Mouse (Mus musculus) midbrain, embryonic 14.5 days (tissue): ENCODE measurements around the gene Vmn1r233. TPM values are rescaled to one million over a fixed set of nuclear protein-coding genes. Genes with fewer than 3 reads are reported as not detected.

Experiments
- ATAC-seq: fragments of 200-750 bp; cut with Nextera tagmentation; 2 replicates; pipeline ENCODE4 v1.8.0; 2017; ENCODE audit warnings: moderate number of reproducible peaks, moderate library complexity; ENCODE audit not compliant: low FRiP score, low TSS enrichment
- DNase-seq: peaks from one replicate; pipeline ENCODE4 v3.0.0-alpha.2; 2015
- H3K27ac ChIP-seq: fragments of 300-500 bp; sonication (generic); replicated peaks from 2 replicates; pipeline ENCODE4 v1.5.1; 2014; ENCODE audit warnings: mild to moderate bottlenecking, low read depth, low read length, moderate library complexity
- H3K27me3 ChIP-seq: fragments of 300-500 bp; sonication (generic); 2 replicates; pipeline ENCODE4 v1.6.1; 2014; ENCODE audit warnings: low read length, control low read depth, mixed read lengths; ENCODE audit not compliant: control insufficient read depth, insufficient read depth
- H3K36me3 ChIP-seq: fragments of 300-500 bp; sonication (generic); 2 replicates; pipeline ENCODE4 v1.6.1; 2014; ENCODE audit warnings: low read length, control low read depth; ENCODE audit not compliant: control insufficient read depth, insufficient read depth
- H3K4me1 ChIP-seq: fragments of 300-500 bp; sonication (generic); 2 replicates; pipeline ENCODE4 v1.6.1; 2014; ENCODE audit warnings: mild to moderate bottlenecking, antibody characterized with exemption, low read length, control low read depth; ENCODE audit not compliant: control insufficient read depth, insufficient read depth
- H3K4me2 ChIP-seq: fragments of 300-500 bp; sonication (generic); 2 replicates; pipeline ENCODE4 v1.6.1; 2014; ENCODE audit warnings: mild to moderate bottlenecking, low read length, moderate library complexity
- H3K4me3 ChIP-seq: fragments of 300-500 bp; sonication (generic); replicated peaks from 2 replicates; pipeline ENCODE4 v1.5.1; 2014; ENCODE audit warnings: low read depth, low read length
- H3K9ac ChIP-seq: fragments of 300-500 bp; sonication (generic); replicated peaks from 2 replicates; pipeline ENCODE4 v1.6.1; 2014; ENCODE audit warnings: mild to moderate bottlenecking, low read length, moderate library complexity
- H3K9me3 ChIP-seq: fragments of 300-500 bp; sonication (generic); 2 replicates; pipeline ENCODE4 v1.6.1; 2016; ENCODE audit warnings: low read length, control low read depth, mixed read lengths; ENCODE audit not compliant: control insufficient read depth
- WGBS: fragments of 180-500 bp; shearing (Covaris S2); extraction: QIAGEN DNeasy Blood & Tissue Kit; methylation state at CpG from one replicate; pipeline ENCODE4 v1.1.7; 2014; 5-methylcytosine and 5-hydroxymethylcytosine counted together
- polyA plus RNA-seq: library from polyadenylated mRNA; unstranded; fragments of >200 nt; fragmentation: Nextera tagmentation; extraction: Ambion mirVana; gene quantifications from 2 replicates; pipeline ENCODE4 v1.2.1, GENCODE M21; 2014

Vmn1r233 gene
- polyA plus RNA-seq = not detected in 2 replicates

GRCm38 (mm10) chr17:20996364-20996763, at the start of gene Vmn1r233:
Gene Vmn1r233 (minus strand): TSS chr17:20996464.
- H3K27ac ChIP-seq = no peak within 1 kb of the TSS
- ATAC-seq (no peak), DNase-seq (no peak)
- no peak within 1 kb of the TSS for H3K4me3 ChIP-seq
- no peaks in the 10 kb centered on the region for H3K36me3 ChIP-seq
- no peaks in the 10 kb centered on the region for H3K4me1 ChIP-seq
- H3K9me3 ChIP-seq = no peaks in the 10 kb centered on the region
- H3K4me2 ChIP-seq = no peak within 1 kb of the TSS
- no peaks in the 10 kb centered on the region for H3K27me3 ChIP-seq
- H3K9ac ChIP-seq = no peak within 1 kb of the TSS

DNA sequence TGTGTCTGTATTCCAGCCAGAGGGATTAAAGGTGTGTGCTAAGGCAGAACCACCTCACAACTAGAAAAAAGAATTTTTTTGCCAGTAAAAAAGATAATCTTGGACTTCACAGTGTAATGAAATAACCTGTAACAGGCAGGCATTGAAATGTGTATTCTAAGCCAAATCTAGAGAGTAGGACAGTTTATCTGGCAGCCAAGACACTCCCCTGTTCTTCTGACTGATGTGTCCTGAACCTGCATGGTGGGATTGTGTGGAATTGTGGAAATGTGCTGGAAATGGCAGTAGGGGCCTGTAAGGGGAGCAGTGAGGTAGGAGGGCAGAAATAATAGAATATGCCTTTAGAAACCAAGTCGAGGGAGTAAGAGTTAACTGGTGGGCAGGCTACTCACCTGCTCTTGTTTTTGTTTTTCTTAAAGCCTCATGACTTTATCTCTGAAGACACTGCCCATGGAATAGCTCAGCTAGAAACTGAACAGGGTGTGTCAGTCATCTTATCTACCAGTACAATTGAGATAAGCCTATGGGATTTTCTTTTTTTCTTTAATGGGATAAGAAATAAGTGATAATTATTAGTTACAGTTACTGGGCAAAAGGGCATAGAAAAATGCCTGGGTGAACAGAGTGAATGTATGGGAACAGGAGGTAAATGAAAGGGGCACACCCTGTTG, 22.3 kb upstream of the Vmn1r233 start:
- H3K9ac ChIP-seq = no peak overlapping the region
- WGBS = 88% methylated on average over 1 of the region's 1 CpGs
- H3K4me3 ChIP-seq = no peak overlapping the region
- no peak overlapping the region for H3K4me2 ChIP-seq
- H3K27ac ChIP-seq = no peak overlapping the region
- H3K36me3 ChIP-seq = peaks cover 71% of the 10 kb centered on the region
- H3K9me3 ChIP-seq = no peaks in the 10 kb centered on the region
- H3K4me1 ChIP-seq = no peaks in the 10 kb centered on the region
- no peaks in the 10 kb centered on the region for H3K27me3 ChIP-seq
- no peak for ATAC-seq
- DNase-seq = no peak

GRCm38 (mm10) chr17:21009726-21010125, 13.5 kb upstream of the Vmn1r233 start:
- ATAC-seq (no peak), DNase-seq (no peak)
- peak overlapping the region; percentile 84 for H3K4me3 ChIP-seq
- no peaks in the 10 kb centered on the region for H3K9me3 ChIP-seq
- H3K9ac ChIP-seq = peak overlapping the region; percentile 89
- H3K4me1 ChIP-seq = peaks cover 14% of the 10 kb centered on the region
- H3K4me2 ChIP-seq = peak overlapping the region; percentile 86
- peaks cover 15% of the 10 kb centered on the region for H3K36me3 ChIP-seq
- H3K27me3 ChIP-seq = no peaks in the 10 kb centered on the region
- H3K27ac ChIP-seq = peak overlapping the region; percentile 90; the same call in 1 of the 2 replicates
- WGBS = 33% methylated on average over 1 of the region's 1 CpGs

DNA sequence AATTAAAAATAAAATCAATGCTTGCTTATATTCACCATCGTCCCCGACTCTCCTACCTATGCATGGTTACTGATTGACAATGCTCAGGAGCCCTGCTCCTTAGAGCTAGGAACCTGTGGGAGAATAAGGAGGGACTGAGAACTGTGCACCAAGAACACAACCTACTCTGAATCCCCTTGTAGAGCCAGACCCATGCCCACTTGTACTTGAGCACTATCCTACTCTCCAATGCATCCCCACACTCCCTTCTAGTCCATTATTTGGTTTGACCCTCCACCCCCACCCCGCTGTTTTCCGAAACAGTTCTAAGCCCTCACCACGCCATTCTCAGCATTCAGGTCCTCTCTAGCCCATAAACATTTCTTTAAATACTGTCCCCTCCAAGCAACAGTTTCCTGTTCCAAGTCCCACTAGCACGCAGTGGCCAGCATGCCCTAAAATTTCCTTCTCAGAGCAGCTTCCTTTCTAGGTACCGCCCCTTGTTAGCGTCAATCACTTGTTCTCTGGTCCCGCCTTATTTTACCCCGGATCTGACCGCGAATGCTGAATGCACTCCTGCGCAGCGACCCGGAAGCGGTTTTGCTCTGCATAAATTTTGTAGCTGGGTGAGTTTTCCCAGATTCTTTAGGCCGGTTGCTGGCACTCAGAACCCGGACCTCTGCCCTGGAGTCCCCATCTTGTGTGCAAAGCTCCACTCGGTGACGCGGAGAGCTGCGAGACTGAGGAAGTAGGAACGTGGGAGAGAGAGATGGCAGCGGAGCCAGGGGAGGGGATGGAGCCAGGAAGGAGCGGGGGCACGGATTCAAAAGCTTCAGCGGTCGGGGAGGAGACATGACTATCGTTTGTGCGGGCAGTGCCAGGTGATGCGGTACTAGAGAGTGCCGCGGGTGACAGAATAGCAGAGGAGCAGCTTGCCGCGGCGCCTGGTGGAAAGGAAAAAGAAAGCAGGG, 12.4 kb upstream of the Vmn1r233 start, which contains the start of gene Zfp160:
Gene Zfp160, plus strand, starts transcription at position 522 of the 950 bp plus-strand sequence.
- Histone ChIP-seq H3K4me3 (peak within 1 kb of the TSS; percentile 84), H3K9ac (peak within 1 kb of the TSS; percentile 89), H3K36me3 (peaks cover 15% of the 10 kb centered on the region), H3K27me3 (no peaks in the 10 kb centered on the region), H3K4me1 (peaks cover 14% of the 10 kb centered on the region), H3K9me3 (no peaks in the 10 kb centered on the region), H3K27ac (peak within 1 kb of the TSS; percentile 90), H3K4me2 (peak within 1 kb of the TSS; percentile 86)
- peak; percentile 96 for DNase-seq
- WGBS = 6% methylated on average over 36 of the region's 36 CpGs
- peak; percentile 97 for ATAC-seq

- ATAC-seq = no peak
- Histone ChIP-seq H3K9ac (no peak overlapping the region), H3K9me3 (no peaks in the 10 kb centered on the region), H3K4me3 (no peak overlapping the region), H3K4me1 (no peaks in the 10 kb centered on the region), H3K27ac (no peak overlapping the region), H3K27me3 (no peaks in the 10 kb centered on the region), H3K36me3 (no peaks in the 10 kb centered on the region), H3K4me2 (no peak overlapping the region)
- WGBS = 83% methylated on average over 2 of the region's 2 CpGs
- DNase-seq = no peak
Observed at GRCm38 (mm10) chr17:20993716-20994115, 2.5 kb downstream of the Vmn1r233 start.

DNA sequence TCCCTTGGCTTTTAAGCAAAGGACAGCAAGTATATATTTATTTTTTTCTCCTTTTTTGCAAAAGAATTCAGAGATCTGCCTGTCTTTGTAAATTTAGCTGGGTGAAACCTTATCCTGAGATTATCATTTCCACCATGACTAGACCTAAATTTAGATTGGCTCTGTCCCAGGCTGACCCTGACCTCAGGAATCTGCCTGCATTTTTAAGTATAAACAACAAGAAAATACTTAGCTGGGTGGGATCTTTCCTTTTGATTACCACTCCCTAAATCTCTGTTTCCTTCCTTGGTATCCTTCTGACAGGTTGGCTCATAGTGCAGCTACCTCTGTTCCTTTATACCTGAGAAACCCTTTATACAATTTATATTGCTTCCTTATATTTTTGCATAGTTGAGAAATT, 29.6 kb downstream of the Vmn1r233 start:
- H3K4me3 ChIP-seq = no peak overlapping the region
- ATAC-seq (no peak), DNase-seq (no peak)
- H3K9me3 ChIP-seq = no peaks in the 10 kb centered on the region
- H3K27me3 ChIP-seq = no peaks in the 10 kb centered on the region
- no peak overlapping the region for H3K4me2 ChIP-seq
- H3K9ac ChIP-seq = no peak overlapping the region
- H3K36me3 ChIP-seq = peaks cover 83% of the 10 kb centered on the region
- H3K4me1 ChIP-seq = no peaks in the 10 kb centered on the region
- no peak overlapping the region for H3K27ac ChIP-seq

DNA sequence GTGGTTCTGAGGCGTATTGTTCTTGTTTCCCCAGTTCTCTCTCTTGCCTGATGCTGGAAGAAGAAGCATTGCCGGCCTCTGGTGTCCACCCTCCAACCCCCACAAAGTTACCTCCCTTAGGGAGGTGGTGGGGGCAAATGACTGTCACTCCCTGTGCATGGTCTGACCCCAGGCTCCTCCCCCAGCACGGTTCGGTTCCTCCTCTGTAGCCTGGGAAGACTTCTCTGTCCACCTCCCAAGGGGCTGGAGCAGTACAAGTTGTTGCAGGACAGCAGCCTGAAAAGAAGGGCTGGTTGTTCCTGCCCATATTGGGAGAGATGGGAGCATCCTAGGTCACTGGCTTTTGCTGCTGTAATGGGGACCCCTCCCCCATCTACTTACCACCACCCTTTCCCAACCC, 30.8 kb downstream of the Vmn1r233 start:
- H3K9me3 ChIP-seq = no peaks in the 10 kb centered on the region
- DNase-seq (no peak), ATAC-seq (no peak)
- no peaks in the 10 kb centered on the region for H3K4me1 ChIP-seq
- 92% methylated on average over 4 of the region's 4 CpGs for WGBS
- H3K4me3 ChIP-seq = no peak overlapping the region
- H3K4me2 ChIP-seq = no peak overlapping the region
- H3K9ac ChIP-seq = no peak overlapping the region
- H3K27ac ChIP-seq = no peak overlapping the region
- no peaks in the 10 kb centered on the region for H3K27me3 ChIP-seq
- peaks cover 95% of the 10 kb centered on the region for H3K36me3 ChIP-seq

- H3K9ac ChIP-seq = no peak overlapping the region
- no peaks in the 10 kb centered on the region for H3K4me1 ChIP-seq
- H3K4me2 ChIP-seq = no peak overlapping the region
- no peaks in the 10 kb centered on the region for H3K27me3 ChIP-seq
- DNase-seq (no peak), ATAC-seq (no peak)
- H3K36me3 ChIP-seq = peaks cover 100% of the 10 kb centered on the region
- H3K27ac ChIP-seq = no peak overlapping the region
- WGBS = 95% methylated on average over 5 of the region's 5 CpGs
- no peak overlapping the region for H3K4me3 ChIP-seq
- no peaks in the 10 kb centered on the region for H3K9me3 ChIP-seq
Observed at GRCm38 (mm10) chr17:20960386-20960785, 35.9 kb downstream of the Vmn1r233 start.
